Mouse (Mus musculus) left cerebral cortex, postnatal 10 days (tissue): ENCODE measurements around the gene Slit1. TPM values are rescaled to one million over a fixed set of nuclear protein-coding genes. Genes with fewer than 3 reads are reported as not detected.

ENCODE experiments used
- DNase-seq, 2 experiments: peaks; one replicate each; pipeline ENCODE4 v3.0.0; 2021 to 2022; ENCODE audit warnings: low spot score in 2 of 2, mixed read lengths in 1 of 2; ENCODE audit errors: extremely low spot score in 1 of 2
- intact Hi-C: fragments of 180-260 bp; cut with DNase I; formaldehyde crosslinking; loops from one replicate; pipeline ENCODE4 v1.15.1; 2025
- total RNA-seq, 2 experiments: library from RNA; stranded (reverse); gene quantifications; 2 replicates each; pipeline ENCODE4 v1.2.3; 2021

Gene Slit1
- total RNA-seq, 2 experiments from 2014 or later: 55.1 to 57.2 TPM

- intact Hi-C loops: loop anchor here (1.0 kb wide), 1 partner anchor 135 kb away; no protein-coding TSS in a partner anchor
- DNase-seq: no peak
Observed at GRCm38 (mm10) chr19:41628970-41629369, 114.5 kb downstream of the Slit1 start.

DNA sequence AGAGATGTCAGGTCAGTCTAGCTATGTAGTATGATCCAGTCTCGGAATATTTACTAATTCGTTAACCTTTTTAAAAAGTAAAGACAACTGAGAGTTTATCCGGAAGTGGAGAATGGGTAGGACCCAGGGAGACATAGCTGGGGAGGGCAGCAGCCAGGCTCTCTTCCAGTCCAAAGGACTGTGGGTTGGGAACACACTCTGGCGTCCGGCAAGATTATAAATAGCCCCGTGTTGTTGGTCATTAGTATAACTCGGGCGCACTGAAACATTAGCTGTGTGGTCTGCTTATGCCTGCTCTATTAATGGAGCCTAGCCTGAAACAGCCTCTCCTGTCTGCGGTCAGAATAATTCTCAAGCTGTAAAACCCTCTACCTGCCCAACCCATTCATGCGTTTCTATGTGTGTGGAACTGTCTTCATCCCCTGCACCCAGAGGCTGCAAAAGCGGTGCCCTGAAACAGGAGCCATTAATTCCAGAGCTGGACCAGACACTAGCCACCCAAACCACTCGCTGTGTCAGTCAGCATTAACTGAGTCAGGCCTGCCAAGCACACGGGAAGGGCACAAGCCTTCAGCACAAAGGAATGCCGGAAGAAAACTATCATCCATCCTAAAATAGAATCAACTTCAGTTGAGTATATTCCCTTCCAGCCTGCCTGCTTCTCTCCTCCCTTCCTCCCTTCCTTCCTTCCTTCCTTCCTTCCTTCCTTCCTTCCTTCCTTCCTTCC lies 122.9 kb downstream of the Slit1 start:
- no peak for DNase-seq
- intact Hi-C loops: no loop called here

DNA sequence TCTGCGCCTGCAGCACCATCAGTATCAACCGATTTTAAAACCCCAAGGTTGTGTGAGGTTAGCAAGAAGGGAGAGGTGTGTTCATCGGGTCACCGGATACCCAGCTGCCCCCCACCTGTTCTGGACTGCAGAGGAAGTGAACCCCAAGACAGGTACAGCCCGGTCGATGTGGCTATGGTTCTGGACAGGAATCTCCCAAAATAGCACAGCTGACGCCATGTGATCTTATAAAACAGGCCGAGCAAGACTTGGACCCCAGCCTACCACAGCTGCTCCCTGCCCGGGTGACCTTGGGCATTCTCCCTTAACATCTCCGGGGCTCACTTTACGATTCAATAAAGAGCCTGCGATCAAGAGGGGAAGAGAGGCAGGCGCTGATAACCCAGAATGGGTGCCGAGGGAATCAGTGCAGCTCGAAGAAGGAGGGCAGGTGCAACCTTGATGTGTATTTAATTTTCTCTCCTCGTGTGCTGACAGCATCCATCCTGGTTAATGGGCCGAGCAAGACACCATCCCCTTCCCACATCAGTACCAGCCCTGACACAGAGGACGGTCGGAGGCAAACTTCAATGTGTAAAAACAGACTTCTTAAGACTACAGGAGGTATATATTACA lies 124.6 kb downstream of the Slit1 start:
- intact Hi-C loops: no loop called here
- no peak for DNase-seq

DNA sequence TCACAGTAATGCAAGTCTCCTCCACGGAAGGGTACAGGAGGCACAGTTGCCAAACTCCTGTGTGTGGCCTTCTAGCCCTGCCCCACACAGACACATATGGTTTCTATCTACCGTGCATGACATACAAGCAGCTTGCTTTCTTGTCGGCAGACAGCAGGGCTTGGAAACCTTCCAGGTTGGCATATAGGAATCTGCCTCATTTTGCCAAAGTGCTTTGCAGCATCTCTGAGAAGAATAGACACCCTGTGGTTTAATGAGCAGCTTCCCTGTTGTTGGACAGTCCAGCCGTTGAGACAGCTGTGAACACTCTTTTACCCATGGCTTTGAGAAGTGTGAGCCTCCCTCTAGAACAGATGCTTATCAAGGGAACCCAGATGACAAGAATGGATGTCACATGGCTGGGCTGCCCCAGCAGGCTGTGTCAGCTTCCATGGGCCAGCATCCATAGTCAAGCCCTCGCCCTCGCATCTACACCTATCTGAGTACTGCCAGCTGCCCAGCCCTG lies 125.3 kb downstream of the Slit1 start:
- intact Hi-C loops: no loop called here
- peak in 1 of 2 experiments; percentile 33 for DNase-seq

- DNase-seq: no peak
- intact Hi-C loops: no loop called here
Observed at GRCm38 (mm10) chr19:41617102-41617501, 126.4 kb downstream of the Slit1 start.

GRCm38 (mm10) chr19:41616274-41616673 lies 127.2 kb downstream of the Slit1 start:
- intact Hi-C loops: no loop called here
- no peak for DNase-seq

GRCm38 (mm10) chr19:41615606-41616224 lies 127.8 kb downstream of the Slit1 start:
- no peak for DNase-seq
- intact Hi-C loops: no loop called here

DNA sequence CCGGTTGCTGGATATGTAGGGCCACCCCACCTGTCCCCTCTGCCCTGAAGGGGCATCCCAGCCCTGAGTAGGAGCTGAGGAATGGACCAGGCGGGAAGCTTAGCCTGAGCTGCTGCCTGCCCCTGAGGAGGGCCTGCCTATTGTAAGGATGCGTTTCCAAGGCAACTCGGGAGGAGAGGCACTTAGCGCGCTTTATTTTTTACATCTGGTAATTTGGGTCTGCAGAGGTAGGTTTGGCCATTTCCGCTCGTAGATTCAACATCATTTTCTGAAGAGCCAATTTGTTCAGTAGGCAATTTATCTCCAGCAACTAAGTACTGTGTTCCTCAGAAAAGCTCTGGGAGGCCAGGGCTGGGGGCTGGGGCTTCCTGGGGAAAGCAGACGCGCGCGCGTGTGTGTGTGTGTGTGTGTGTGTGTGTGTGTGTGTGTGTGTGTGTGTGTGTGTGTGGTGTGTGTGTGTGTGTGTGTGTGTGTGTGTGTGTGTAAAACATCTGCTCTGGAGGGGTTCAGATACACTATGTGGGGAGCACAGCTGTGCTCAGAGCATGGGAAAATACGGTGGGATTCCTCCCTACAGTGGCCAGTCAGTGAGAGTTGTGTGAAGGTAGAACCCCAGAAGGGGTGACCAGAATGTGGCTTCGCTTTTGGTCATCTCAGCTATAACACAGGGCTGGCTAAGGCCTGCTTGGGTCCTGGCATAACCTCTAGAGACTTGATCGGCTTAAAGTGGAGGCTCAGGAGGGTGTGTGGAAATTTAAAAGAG lies 130.0 kb downstream of the Slit1 start:
- no peak for DNase-seq

GRCm38 (mm10) chr19:41611683-41612082 lies 131.8 kb downstream of the Slit1 start:
- no peak for DNase-seq
- intact Hi-C loops: no loop called here

More for the DNA sequence above, 130.0 kb downstream of the Slit1 start:
- intact Hi-C loops: no loop called here

DNA sequence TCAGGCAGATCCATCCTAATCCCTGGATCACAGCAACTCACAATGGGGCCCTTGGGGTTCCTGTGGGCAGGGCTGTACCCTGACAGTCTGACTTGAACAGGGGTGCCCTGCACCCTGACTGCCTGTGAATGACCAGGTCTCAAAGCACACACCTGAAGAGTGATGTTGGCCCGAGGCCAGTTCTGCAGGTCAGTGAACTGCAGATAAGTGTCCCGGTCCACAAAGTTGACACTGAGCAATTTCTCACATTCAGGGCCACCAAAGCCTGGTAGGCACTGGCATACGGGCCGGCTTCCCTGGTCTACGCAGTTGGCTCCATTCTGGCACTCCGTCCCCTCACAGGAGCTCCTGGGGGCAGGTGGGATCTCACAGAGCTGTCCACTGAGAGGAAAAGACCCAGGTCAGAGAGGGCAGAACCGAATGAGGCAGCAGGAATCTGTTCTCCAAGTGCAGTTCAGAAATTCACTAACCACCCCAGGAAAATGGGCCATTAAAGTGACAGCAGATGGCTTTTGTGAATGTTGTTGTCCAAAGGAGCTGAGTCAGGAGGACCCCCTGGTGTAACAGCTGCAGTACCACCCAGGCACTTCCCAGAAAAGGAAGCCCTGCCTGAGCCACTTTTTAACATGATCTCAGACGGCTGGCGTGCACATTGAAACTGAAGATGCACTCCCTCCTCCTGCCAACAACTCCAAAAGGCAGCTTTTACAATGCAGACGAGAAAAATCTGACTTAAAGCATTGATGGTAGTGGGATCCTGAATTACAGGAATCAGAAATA lies 137.1 kb downstream of the Slit1 start:
- intact Hi-C loops: no loop called here
- no peak for DNase-seq

- intact Hi-C loops: no loop called here
- no peak for DNase-seq
Observed at GRCm38 (mm10) chr19:41600647-41601046, 142.8 kb downstream of the Slit1 start.

- intact Hi-C loops: no loop called here
- no peak for DNase-seq
Observed at GRCm38 (mm10) chr19:41597170-41597894, 146.1 kb downstream of the Slit1 start.

DNA sequence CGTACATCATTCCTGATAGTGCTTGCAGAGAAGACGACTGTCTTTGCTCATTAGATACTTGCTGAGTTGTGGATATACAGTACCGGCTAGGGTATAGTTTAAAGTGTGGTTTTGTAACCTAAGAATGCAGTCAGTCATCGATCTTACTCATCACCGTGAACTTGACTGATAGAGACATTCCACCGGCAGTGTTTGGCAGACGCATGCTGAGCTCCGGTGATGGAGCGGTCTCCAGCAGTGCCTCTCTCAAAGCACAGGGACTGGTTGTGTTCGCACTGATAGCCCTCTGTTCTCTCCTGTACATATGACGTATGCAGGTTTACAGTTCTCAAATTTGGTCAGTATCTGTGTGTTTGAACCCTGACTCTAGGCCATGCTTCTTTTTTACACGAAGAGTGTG lies 151.7 kb downstream of the Slit1 start:
- DNase-seq: no peak
- intact Hi-C loops: no loop called here

- intact Hi-C loops: no loop called here
- DNase-seq: no peak
Observed at GRCm38 (mm10) chr19:41589681-41590080, 153.8 kb downstream of the Slit1 start.

- intact Hi-C loops: no loop called here
- DNase-seq: no peak
Observed at GRCm38 (mm10) chr19:41589026-41589425, 154.4 kb downstream of the Slit1 start.

GRCm38 (mm10) chr19:41587431-41588222 lies 155.8 kb downstream of the Slit1 start:
- DNase-seq: no peak
- intact Hi-C loops: no loop called here

GRCm38 (mm10) chr19:41586752-41587151 lies 156.7 kb downstream of the Slit1 start:
- intact Hi-C loops: no loop called here
- DNase-seq: no peak
